ENCODE assay signal across 8 mouse cellular contexts in the genomic region with DNA sequence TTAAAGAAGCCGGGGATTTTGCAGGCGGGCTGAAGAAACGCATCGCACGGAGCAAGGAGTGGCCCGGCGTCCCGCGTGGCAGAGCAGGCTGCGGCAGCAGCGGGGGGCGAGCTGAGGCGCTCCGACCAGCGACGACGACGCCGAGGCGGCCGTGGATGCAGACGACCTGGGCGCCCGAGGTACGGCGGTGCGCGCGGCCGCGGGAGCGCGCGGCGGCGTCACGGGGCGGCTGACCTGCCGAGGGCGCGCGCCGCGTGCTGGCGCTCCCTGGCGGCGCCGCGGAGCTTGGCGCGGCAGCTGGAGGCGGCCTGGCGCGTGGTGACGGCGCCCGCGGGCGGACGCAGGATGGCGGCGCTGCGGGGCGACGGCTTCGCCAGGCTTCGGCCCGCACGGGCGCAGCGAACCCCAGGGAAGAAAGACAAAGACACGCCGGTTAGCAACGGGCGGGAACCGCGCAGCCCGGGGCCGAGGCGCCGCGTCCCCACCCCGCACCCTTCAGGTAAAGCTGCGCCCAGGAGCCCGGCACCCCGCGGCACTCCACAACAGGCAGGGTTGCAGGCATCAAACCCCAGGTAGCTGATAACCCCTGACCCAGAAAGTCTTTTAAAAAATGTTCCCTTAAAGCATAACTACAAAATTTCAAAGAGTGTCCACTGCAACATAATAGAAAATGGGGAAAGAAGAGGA.
A peak's percentile ranks its signal among the peaks of the same experiment; 100 is the strongest.
DNase-seq lines count a peak whose midpoint lies in the region; ATAC-seq lines count a peak whose summit lies in the region.

No protein-coding gene starts in this region.

- H3K9me3 ChIP-seq in forebrain, embryonic 10.5 days, result no peaks in the 10 kb centered on the region
- H3K9me3 ChIP-seq in heart, embryonic 15.5 days (replicated peaks), result no peaks in the 10 kb centered on the region
- H3K9me3 ChIP-seq in liver, embryonic 15.5 days (replicated peaks), result no peaks in the 10 kb centered on the region
- H3K9me3 ChIP-seq in neural tube, embryonic 14.5 days (ENCODE audit: control insufficient read depth, low read length), result no peaks in the 10 kb centered on the region

- under 1% methylated on average over 87 of the region's 87 CpGs for WGBS in forebrain, embryonic 10.5 days
- under 1% methylated on average over 82 of the region's 87 CpGs for WGBS in heart, embryonic 15.5 days
- under 1% methylated on average over 84 of the region's 87 CpGs for WGBS in liver, embryonic 15.5 days (ENCODE audit: insufficient replicate concordance)
- WGBS in neural tube, embryonic 14.5 days, result under 1% methylated on average over 85 of the region's 87 CpGs

- H3K27me3 ChIP-seq in forebrain, embryonic 10.5 days (ENCODE audit: poor library complexity, severe bottlenecking), result peaks cover 10% of the 10 kb centered on the region; the same call in 1 of the 2 replicates
- no peaks in the 10 kb centered on the region for H3K27me3 ChIP-seq in heart, embryonic 15.5 days
- no peaks in the 10 kb centered on the region for H3K27me3 ChIP-seq in liver, embryonic 15.5 days
- no peaks in the 10 kb centered on the region for H3K27me3 ChIP-seq in neural tube, embryonic 14.5 days (ENCODE audit: control insufficient read depth, insufficient read depth, low read length)

- peak; percentile 77 for ATAC-seq in CD4-positive, CD25-positive, alpha-beta regulatory T cell, adult 4 months
- ATAC-seq in heart, embryonic 15.5 days (replicated peaks; ENCODE audit: insufficient number of reproducible peaks, insufficient read depth, low FRiP score, low read depth), result peak; percentile 85
- ATAC-seq in liver, embryonic 15.5 days (ENCODE audit: insufficient read depth), result peak; percentile 98
- ATAC-seq in neural tube, embryonic 14.5 days (ENCODE audit: low read depth), result peak; percentile 95

- 0 out of 2 replicates have a peak, but pooled peaks cover 3% of the 10 kb centered on the region for H3K36me3 ChIP-seq in forebrain, embryonic 10.5 days (replicated peaks)
- H3K36me3 ChIP-seq in heart, embryonic 15.5 days, result no peaks in the 10 kb centered on the region
- peaks cover 12% of the 10 kb centered on the region for H3K36me3 ChIP-seq in liver, embryonic 15.5 days (replicated peaks)
- H3K36me3 ChIP-seq in neural tube, embryonic 14.5 days (ENCODE audit: control insufficient read depth, insufficient read depth, low read length), result no peaks in the 10 kb centered on the region

- peak overlapping the region; percentile 66 for H3K4me3 ChIP-seq in forebrain, embryonic 10.5 days
- H3K4me3 ChIP-seq in heart, embryonic 15.5 days, result peak overlapping the region; percentile 73
- peak overlapping the region; percentile 75 for H3K4me3 ChIP-seq in liver, embryonic 15.5 days (replicated peaks)
- H3K4me3 ChIP-seq in neural tube, embryonic 14.5 days (ENCODE audit: low read depth, low read length), result peak overlapping the region; percentile 56

- peak overlapping the region; percentile 87 for H3K27ac ChIP-seq in forebrain, embryonic 10.5 days
- H3K27ac ChIP-seq in heart, embryonic 15.5 days, result 0 out of 2 replicates have a peak overlapping the region, but pooled peaks have one; percentile 24
- peak overlapping the region; percentile 80 for H3K27ac ChIP-seq in liver, embryonic 15.5 days (replicated peaks)
- peak overlapping the region; percentile 80 for H3K27ac ChIP-seq in neural tube, embryonic 14.5 days (ENCODE audit: low read depth, low read length)

- H3K9ac ChIP-seq in heart, embryonic 15.5 days, result peak overlapping the region; percentile 75
- peak overlapping the region; percentile 78 for H3K9ac ChIP-seq in liver, embryonic 15.5 days
- peak overlapping the region; percentile 77 for H3K9ac ChIP-seq in neural tube, embryonic 14.5 days (replicated peaks; ENCODE audit: low read depth, low read length)

- peak; percentile 29 for DNase-seq in c-Kit-positive CD71-negative TER-119-negative erythroid progenitor cells, embryonic 14.5 days (ENCODE audit: low read depth)
- DNase-seq in forebrain, embryonic 10.5 days (ENCODE audit: extremely low spot score, low spot score), result peak; percentile 45
- peak; percentile 59 to 81 for DNase-seq in kidney, postnatal 25 days
- DNase-seq in testis, postnatal 14 days (ENCODE audit: low spot score), result peak; percentile 77

- H3K4me1 ChIP-seq in forebrain, embryonic 10.5 days, result peaks cover 12% of the 10 kb centered on the region
- H3K4me1 ChIP-seq in heart, embryonic 15.5 days (replicated peaks), result peaks cover 6% of the 10 kb centered on the region; the same call in 1 of the 2 replicates
- peaks cover 7% of the 10 kb centered on the region for H3K4me1 ChIP-seq in liver, embryonic 15.5 days (replicated peaks)
- no peaks in the 10 kb centered on the region for H3K4me1 ChIP-seq in neural tube, embryonic 14.5 days (ENCODE audit: control insufficient read depth, insufficient read depth, low read length)

- H3K4me2 ChIP-seq in heart, embryonic 15.5 days, result peak overlapping the region; percentile 88
- peak overlapping the region; percentile 97 for H3K4me2 ChIP-seq in liver, embryonic 15.5 days
- H3K4me2 ChIP-seq in neural tube, embryonic 14.5 days (ENCODE audit: low read depth, low read length), result peak overlapping the region; percentile 70

Comparison
In these comparisons a context has a peak if more than half of its experiments do, and no peak if none do; other contexts are left out.
1. Peak in every context shown above with its lines: DNase-seq, ATAC-seq, H3K4me3 ChIP-seq and H3K27ac ChIP-seq.
2. H3K27ac ChIP-seq: peak in every context shown above with its lines; median percentile 87 in forebrain, embryonic 10.5 days; 80 in liver, embryonic 15.5 days; 80 in neural tube, embryonic 14.5 days; 24 in heart, embryonic 15.5 days.